Mouse (Mus musculus): ENCODE results near the gene Wnt5b. TPM values are rescaled to one million over a fixed set of nuclear protein-coding genes. Genes with fewer than 3 reads are reported as not detected.
A peak's percentile ranks its signal among the peaks of the same experiment; 100 is the strongest.
"Not testable (repeated sequence)": the region's sequence is repeated elsewhere in the genome, so short reads cannot be mapped to it uniquely, and the experiment has no call there.

Wnt5b gene
- total RNA-seq, 2 experiments from 2014 or later: 3.1 to 3.7 TPM

- no peak for DNase-seq
Observed at GRCm38 (mm10) chr6:119485486-119485885, 58.7 kb downstream of the Wnt5b start.

- peak; percentile 42 for DNase-seq
Observed at GRCm38 (mm10) chr6:119482958-119483600, 61.1 kb downstream of the Wnt5b start.

- DNase-seq: not testable (repeated sequence)
Observed at GRCm38 (mm10) chr6:119481741-119482390, 62.3 kb downstream of the Wnt5b start.

- DNase-seq: peak; percentile 36
Observed at GRCm38 (mm10) chr6:119480706-119481331, 63.3 kb downstream of the Wnt5b start.

GRCm38 (mm10) chr6:119479876-119480705 lies 64.1 kb downstream of the Wnt5b start:
- peak; percentile 60 for DNase-seq

GRCm38 (mm10) chr6:119479343-119479875 lies 64.7 kb downstream of the Wnt5b start, which contains the start of gene Fbxl14:
Gene Fbxl14 (plus strand): TSS chr6:119479668.
- no peak for DNase-seq

- DNase-seq: peak; percentile 88
Observed at GRCm38 (mm10) chr6:119478560-119479342, 65.4 kb downstream of the Wnt5b start.

GRCm38 (mm10) chr6:119477686-119478310 lies 66.3 kb downstream of the Wnt5b start:
- DNase-seq: no peak

- no peak for DNase-seq
Observed at GRCm38 (mm10) chr6:119475988-119476387, 68.2 kb downstream of the Wnt5b start.

- DNase-seq: no peak
Observed at GRCm38 (mm10) chr6:119473992-119474391, 70.2 kb downstream of the Wnt5b start.

GRCm38 (mm10) chr6:119473446-119473845 lies 70.7 kb downstream of the Wnt5b start:
- DNase-seq: no peak

GRCm38 (mm10) chr6:119472705-119473104 lies 71.4 kb downstream of the Wnt5b start:
- no peak for DNase-seq

GRCm38 (mm10) chr6:119472135-119472534 lies 72.0 kb downstream of the Wnt5b start:
- DNase-seq: peak; percentile 72

- no peak for DNase-seq
Observed at GRCm38 (mm10) chr6:119470777-119471176, 73.4 kb downstream of the Wnt5b start.

- DNase-seq: no peak
Observed at GRCm38 (mm10) chr6:119467785-119468059, 76.4 kb downstream of the Wnt5b start.

- DNase-seq: no peak
Observed at GRCm38 (mm10) chr6:119466921-119467784, 77.0 kb downstream of the Wnt5b start.

- no peak for DNase-seq
Observed at GRCm38 (mm10) chr6:119466161-119466560, 78.0 kb downstream of the Wnt5b start.

GRCm38 (mm10) chr6:119460391-119460790 lies 83.8 kb downstream of the Wnt5b start:
- DNase-seq: no peak

- DNase-seq: no peak
Observed at GRCm38 (mm10) chr6:119459041-119459440, 85.1 kb downstream of the Wnt5b start.

GRCm38 (mm10) chr6:119458166-119458565 lies 86.0 kb downstream of the Wnt5b start:
- no peak for DNase-seq
